Mouse (Mus musculus): ENCODE data around the gene Ctnna3.
"Not testable (repeated sequence)": the region's sequence is repeated elsewhere in the genome, so short reads cannot be mapped to it uniquely, and the experiment has no call there.

The Ctnna3 gene

GRCm38 (mm10) chr10:64940975-64941374, 1511.1 kb downstream of the Ctnna3 start:
- no peak for DNase-seq (ENCODE audit: low spot score)

GRCm38 (mm10) chr10:64958391-64958790, 1528.5 kb downstream of the Ctnna3 start:
- no peak for DNase-seq (ENCODE audit: low spot score)

DNA sequence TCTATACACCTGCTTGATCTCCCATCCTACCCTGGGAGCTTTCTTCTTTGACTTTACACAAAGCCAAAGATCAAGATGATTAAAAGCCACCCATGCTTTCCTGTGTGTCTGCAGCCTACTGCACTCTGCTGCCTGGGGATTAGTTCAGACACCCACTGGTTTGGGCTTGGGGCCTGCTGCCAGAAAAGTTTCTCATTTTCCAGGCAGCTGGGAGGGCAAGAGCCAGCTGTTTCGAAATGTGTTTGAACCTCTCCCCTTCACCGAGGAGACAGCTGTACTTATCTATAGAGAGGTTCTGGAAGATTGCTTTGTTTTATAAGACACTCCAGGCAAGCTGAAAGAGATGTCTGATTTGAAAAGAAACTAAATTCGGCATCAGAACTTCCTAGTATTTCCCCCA, 1563.0 kb downstream of the Ctnna3 start:
- DNase-seq (ENCODE audit: low spot score), result no peak

DNA sequence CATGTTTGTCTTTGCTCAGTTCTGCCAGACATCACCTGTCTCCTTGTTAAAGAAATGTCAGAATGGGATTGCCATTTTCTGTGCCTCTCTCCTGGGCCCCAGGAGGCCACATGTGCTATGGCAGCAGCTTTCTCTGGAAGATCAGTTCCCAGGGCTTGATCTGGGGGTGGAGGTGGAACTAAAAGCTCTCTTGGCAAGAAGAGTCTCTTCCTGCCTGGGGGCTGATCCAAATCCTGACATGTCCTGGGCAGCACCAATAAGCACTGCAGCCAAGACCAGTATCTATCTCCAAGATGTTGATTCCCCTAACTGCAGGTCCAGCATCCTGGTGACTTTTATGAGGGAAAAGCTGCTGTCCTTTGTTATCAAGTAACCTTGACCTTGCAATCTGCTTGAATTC, 1583.6 kb downstream of the Ctnna3 start:
- no peak for DNase-seq (ENCODE audit: low spot score)

DNA sequence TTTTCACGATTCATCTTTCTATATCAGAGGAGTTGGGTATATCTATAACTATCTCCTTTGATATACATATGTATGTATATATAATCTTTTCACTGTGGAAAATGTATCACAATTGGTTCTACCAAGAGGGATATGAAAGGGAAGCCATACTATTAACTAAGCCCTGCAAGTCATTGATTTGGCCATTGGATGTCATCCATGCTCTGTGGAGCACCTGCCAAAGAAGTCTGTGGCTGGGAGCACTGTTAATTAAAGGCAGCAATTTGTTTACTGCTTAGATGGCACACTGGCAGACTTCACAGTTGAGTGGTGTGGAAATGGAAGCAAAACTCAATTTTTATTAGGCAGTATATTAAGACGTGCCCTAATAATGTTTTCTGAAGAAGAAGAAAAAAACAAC, 1592.8 kb downstream of the Ctnna3 start:
- DNase-seq (ENCODE audit: low spot score), result no peak

GRCm38 (mm10) chr10:65033516-65033915, 1603.6 kb downstream of the Ctnna3 start:
- DNase-seq (ENCODE audit: low spot score), result not testable (repeated sequence)
